Mouse (Mus musculus) heart, embryonic 16.5 days (tissue): ENCODE measurements around the gene Epc2. TPM values are rescaled to one million over a fixed set of nuclear protein-coding genes. Genes with fewer than 3 reads are reported as not detected.
A peak's percentile ranks its signal among the peaks of the same experiment; 100 is the strongest.

ENCODE experiments used
- ATAC-seq: fragments of 200-750 bp; cut with Nextera tagmentation; replicated peaks from 2 replicates; pipeline ENCODE4 v1.8.0; 2017; ENCODE audit warnings: moderate number of reproducible peaks; ENCODE audit not compliant: insufficient read depth, low FRiP score; ENCODE audit errors: extremely low read depth
- H3K27ac ChIP-seq: fragments of 300-500 bp; sonication (generic); 2 replicates; pipeline ENCODE4 v1.5.1; 2014; ENCODE audit warnings: mild to moderate bottlenecking, low read length, control low read depth, moderate library complexity
- H3K27me3 ChIP-seq: fragments of 300-500 bp; sonication (generic); 2 replicates; pipeline ENCODE4 v1.6.1; 2014; ENCODE audit warnings: low read length, mixed read lengths; ENCODE audit not compliant: control insufficient read depth, insufficient read depth
- H3K36me3 ChIP-seq: fragments of 300-500 bp; sonication (generic); 2 replicates; pipeline ENCODE4 v1.6.1; 2014; ENCODE audit not compliant: control insufficient read depth, insufficient read depth
- H3K4me1 ChIP-seq: fragments of 300-500 bp; sonication (generic); 2 replicates; pipeline ENCODE4 v1.6.1; 2014; ENCODE audit warnings: low read length, mixed read lengths; ENCODE audit not compliant: control insufficient read depth, insufficient read depth
- H3K4me2 ChIP-seq: fragments of 300-500 bp; sonication (generic); 2 replicates; pipeline ENCODE4 v1.6.1; 2014; ENCODE audit warnings: low read depth, mild to moderate bottlenecking, control low read depth, low read length
- H3K4me3 ChIP-seq: fragments of 300-500 bp; sonication (generic); 2 replicates; pipeline ENCODE4 v1.5.1; 2014; ENCODE audit warnings: mild to moderate bottlenecking, control low read depth, low read length
- H3K9ac ChIP-seq: fragments of 300-500 bp; sonication (generic); 2 replicates; pipeline ENCODE4 v1.6.1; 2014; ENCODE audit warnings: low read length, control low read depth
- H3K9me3 ChIP-seq: fragments of 300-500 bp; sonication (generic); replicated peaks from 2 replicates; pipeline ENCODE4 v1.6.1; 2016; ENCODE audit warnings: low read length; ENCODE audit not compliant: control insufficient read depth
- WGBS: fragments of 180-500 bp; shearing (Covaris S2); extraction: QIAGEN DNeasy Blood & Tissue Kit; methylation state at CpG from one replicate; pipeline ENCODE4 v1.1.7; 2014; 5-methylcytosine and 5-hydroxymethylcytosine counted together
- polyA plus RNA-seq: library from polyadenylated mRNA; unstranded; fragments of >200 nt; fragmentation: Nextera tagmentation; extraction: Ambion mirVana; gene quantifications from 2 replicates; pipeline ENCODE4 v1.2.1, GENCODE M21; 2015

Epc2 gene
- polyA plus RNA-seq, 1 experiment from 2014 or later = 4.6 TPM

DNA sequence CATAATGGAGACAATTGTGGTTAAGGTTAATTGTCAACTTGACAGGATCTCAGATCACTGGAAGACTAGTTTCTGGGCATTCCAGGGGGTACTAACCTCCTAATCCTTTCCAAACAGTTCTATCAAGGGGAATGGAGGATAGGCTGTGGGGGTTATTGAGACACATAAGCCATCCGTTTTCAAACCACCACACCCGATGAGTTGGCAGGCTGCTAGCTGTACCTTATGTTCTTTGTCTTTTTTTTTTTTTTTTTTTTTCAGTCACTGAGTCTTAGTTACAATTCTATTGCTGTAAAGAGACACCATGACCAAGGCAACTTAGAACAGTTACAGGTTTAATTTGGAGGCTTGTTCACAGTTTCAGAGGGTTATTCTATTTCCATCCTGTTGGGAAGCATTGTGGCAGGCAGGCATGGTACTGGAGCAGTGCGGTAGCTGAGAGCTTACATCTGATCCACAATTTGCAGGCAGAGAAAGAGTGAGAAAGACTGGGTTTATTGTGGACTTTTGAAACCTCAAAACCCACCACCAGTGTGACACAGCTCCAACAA lies 14.5 kb downstream of the Epc2 start:
- Histone ChIP-seq H3K9ac (no peak overlapping the region), H3K4me2 (no peak overlapping the region), H3K9me3 (peaks cover 6% of the 10 kb centered on the region), H3K4me1 (peaks cover 7% of the 10 kb centered on the region; the same call in 1 of the 2 replicates), H3K36me3 (no peaks in the 10 kb centered on the region), H3K27me3 (no peaks in the 10 kb centered on the region), H3K27ac (no peak overlapping the region), H3K4me3 (no peak overlapping the region)
- WGBS = 72% methylated on average over 3 of the region's 3 CpGs
- no peak for ATAC-seq

DNA sequence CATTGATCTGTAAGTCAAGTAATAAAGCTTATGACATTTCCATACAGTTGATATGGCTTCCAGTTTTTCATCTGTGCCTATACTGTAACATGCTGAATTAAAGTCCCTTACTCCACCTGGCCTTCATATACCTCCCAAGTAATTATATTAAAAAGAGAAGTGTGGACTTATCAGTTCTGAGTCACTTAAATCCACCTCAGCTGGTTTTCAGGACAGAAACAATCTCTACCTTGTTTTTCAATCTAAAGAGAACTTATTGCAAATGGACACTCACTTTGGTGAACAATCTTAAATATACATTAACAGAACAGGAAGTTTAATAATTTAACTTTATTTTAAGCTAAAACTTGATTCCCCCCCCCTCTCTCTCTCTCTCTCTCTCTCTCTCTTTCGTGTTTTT lies 15.8 kb downstream of the Epc2 start:
- WGBS = 97% methylated on average over 1 of the region's 1 CpGs
- Histone ChIP-seq H3K4me3 (no peak overlapping the region), H3K36me3 (no peaks in the 10 kb centered on the region), H3K9me3 (no peaks in the 10 kb centered on the region), H3K4me1 (peaks cover 9% of the 10 kb centered on the region; the same call in 1 of the 2 replicates), H3K4me2 (no peak overlapping the region), H3K27ac (no peak overlapping the region), H3K27me3 (no peaks in the 10 kb centered on the region), H3K9ac (no peak overlapping the region)
- ATAC-seq = no peak

DNA sequence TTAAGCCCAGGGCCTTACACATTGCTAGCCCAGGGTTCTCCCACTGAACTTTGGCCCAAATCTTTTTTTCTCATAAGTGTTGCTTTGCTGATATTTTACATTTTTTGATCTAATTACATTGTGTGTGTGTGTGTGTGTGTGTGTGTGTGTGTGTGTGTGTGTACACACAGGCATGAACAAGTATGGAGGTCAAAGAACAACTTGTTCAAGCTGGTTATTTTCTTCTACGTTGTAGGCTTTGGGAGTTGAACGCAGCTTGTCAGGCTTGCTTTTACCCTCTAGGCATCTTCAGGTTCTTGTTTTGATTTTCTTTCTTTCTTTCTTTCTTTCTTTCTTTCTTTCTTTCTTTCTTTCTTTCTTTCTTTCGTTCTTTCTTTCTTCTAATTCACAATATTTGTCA lies 19.9 kb downstream of the Epc2 start:
- no peak overlapping the region for H3K27ac ChIP-seq
- no peak overlapping the region for H3K4me2 ChIP-seq
- H3K36me3 ChIP-seq = no peaks in the 10 kb centered on the region
- H3K9ac ChIP-seq = no peak overlapping the region
- H3K9me3 ChIP-seq = no peaks in the 10 kb centered on the region
- no peak overlapping the region for H3K4me3 ChIP-seq
- H3K4me1 ChIP-seq = peaks cover 13% of the 10 kb centered on the region
- 87% methylated on average over 3 of the region's 3 CpGs for WGBS
- ATAC-seq = no peak
- no peaks in the 10 kb centered on the region for H3K27me3 ChIP-seq

DNA sequence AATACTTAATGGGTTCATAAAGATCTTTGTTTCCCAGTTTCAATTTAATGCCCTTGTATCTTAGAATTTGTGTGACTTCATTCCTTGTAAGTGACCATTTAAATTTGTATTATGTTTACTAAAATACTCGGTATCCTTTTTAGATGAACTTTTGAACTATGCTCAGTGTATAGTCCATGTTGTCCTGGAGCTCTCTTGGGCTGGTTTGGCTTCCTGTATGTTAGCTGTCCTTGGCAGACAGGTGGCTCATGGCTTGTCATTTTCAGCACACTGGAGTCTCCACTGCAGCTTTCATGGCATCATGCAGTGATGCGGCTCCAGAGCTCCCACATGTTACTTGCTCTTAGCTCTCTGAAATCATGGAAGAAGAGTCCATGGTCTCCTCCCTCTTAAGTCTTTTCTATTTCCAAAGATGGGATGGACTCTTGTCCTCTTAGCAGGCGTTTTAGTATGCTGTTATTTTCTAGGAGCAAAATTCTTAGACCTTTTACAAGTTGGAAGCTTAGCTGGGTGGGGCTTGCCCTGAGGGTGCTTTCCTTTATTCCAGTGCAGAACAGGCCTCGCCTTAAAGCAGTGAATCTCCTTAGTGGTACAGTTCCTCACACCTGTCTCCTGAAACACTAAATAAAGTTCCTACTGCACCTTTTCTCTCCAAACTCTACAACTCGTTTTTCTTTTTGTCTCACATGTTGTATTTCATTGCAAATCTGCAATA lies 20.5 kb downstream of the Epc2 start:
- H3K9ac ChIP-seq = no peak overlapping the region
- peaks cover 13% of the 10 kb centered on the region for H3K4me1 ChIP-seq
- 72% methylated on average over 5 of the region's 5 CpGs for WGBS
- H3K27me3 ChIP-seq = no peaks in the 10 kb centered on the region
- H3K9me3 ChIP-seq = no peaks in the 10 kb centered on the region
- H3K27ac ChIP-seq = no peak overlapping the region
- ATAC-seq = no peak
- no peaks in the 10 kb centered on the region for H3K36me3 ChIP-seq
- H3K4me3 ChIP-seq = no peak overlapping the region
- H3K4me2 ChIP-seq = no peak overlapping the region

DNA sequence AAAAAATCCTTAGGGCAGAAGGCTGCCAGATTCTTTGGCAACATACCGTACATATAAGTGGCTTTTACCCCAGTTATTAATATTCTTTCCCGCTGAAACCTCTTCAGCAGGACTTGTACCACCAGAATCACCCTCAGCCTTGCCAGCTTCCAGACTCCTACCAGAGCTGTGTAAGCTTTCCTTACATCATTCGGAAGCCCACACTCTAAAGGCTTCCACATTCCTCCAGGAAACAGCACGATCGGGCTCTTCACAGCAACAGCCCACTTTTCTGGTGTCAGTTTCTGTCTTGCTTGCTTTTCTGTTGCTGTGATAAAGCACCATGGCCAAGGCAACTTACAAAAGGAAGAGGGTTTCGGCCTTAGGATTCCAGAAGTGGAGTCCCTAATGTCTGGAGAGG lies 21.2 kb downstream of the Epc2 start:
- no peaks in the 10 kb centered on the region for H3K27me3 ChIP-seq
- H3K9ac ChIP-seq = no peak overlapping the region
- 65% methylated on average over 6 of the region's 6 CpGs for WGBS
- H3K4me3 ChIP-seq = no peak overlapping the region
- no peaks in the 10 kb centered on the region for H3K36me3 ChIP-seq
- peaks cover 13% of the 10 kb centered on the region for H3K4me1 ChIP-seq
- 0 out of 2 replicates have a peak overlapping the region, but pooled peaks have one; percentile 20 for H3K27ac ChIP-seq
- no peak for ATAC-seq
- H3K9me3 ChIP-seq = no peaks in the 10 kb centered on the region
- H3K4me2 ChIP-seq = no peak overlapping the region

DNA sequence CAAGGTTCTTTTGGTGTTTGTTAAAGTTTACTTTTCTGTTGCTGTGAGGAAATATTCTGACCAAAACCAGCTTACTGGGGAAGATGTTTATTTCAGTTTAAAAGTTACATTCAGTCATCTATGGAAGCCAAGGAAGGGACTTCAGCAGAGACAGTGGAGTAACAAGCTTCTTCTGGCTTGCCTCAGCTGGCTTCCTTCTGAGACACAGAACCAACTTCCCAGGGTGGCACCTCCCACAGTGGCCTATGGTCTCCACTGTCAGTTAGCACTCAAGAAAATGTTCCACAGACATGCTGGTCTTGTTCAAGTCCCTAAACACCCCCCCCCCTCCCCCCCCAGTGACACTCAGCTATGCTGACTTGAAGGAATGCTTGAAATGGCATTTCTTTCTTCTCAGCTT lies 30.9 kb downstream of the Epc2 start:
- no peaks in the 10 kb centered on the region for H3K36me3 ChIP-seq
- no peak overlapping the region for H3K4me3 ChIP-seq
- no peak for ATAC-seq
- H3K4me2 ChIP-seq = no peak overlapping the region
- H3K9me3 ChIP-seq = no peaks in the 10 kb centered on the region
- no peak overlapping the region for H3K27ac ChIP-seq
- H3K27me3 ChIP-seq = no peaks in the 10 kb centered on the region
- no peak overlapping the region for H3K9ac ChIP-seq
- peaks cover 5% of the 10 kb centered on the region; the same call in 1 of the 2 replicates for H3K4me1 ChIP-seq

DNA sequence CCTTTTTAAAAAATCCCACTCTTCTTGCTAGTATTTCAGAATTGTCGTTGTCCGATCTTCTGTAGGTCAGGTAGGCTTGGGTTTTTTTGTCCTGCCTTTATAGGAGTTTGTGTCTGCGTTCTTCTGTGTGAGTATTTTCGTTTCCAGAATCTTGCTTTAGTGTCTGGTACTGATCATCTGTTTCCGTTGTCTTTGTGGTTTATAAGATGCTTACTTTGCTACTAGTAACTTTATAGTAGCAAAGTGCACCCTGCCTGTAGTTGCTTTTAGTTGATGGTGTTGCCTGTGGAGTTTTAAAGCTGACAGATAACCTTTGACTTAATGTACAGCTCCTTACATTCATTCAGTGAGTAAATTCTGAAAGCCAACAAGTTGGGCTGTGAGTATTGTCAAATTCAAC lies 32.1 kb downstream of the Epc2 start:
- Histone ChIP-seq H3K4me3 (no peak overlapping the region), H3K4me1 (peaks cover 5% of the 10 kb centered on the region; the same call in 1 of the 2 replicates), H3K9me3 (no peaks in the 10 kb centered on the region), H3K4me2 (no peak overlapping the region), H3K27me3 (no peaks in the 10 kb centered on the region), H3K9ac (no peak overlapping the region), H3K27ac (no peak overlapping the region), H3K36me3 (no peaks in the 10 kb centered on the region)
- 90% methylated on average over 5 of the region's 5 CpGs for WGBS
- ATAC-seq = no peak

- H3K9me3 ChIP-seq = no peaks in the 10 kb centered on the region
- no peak overlapping the region for H3K4me3 ChIP-seq
- H3K4me1 ChIP-seq = 0 out of 2 replicates have a peak, but pooled peaks cover 2% of the 10 kb centered on the region
- no peak overlapping the region for H3K27ac ChIP-seq
- no peaks in the 10 kb centered on the region for H3K27me3 ChIP-seq
- ATAC-seq = no peak
- no peak overlapping the region for H3K4me2 ChIP-seq
- no peaks in the 10 kb centered on the region for H3K36me3 ChIP-seq
- no peak overlapping the region for H3K9ac ChIP-seq
- 44% methylated on average over 4 of the region's 4 CpGs for WGBS
These were observed 50.1 kb downstream of the Epc2 start for GRCm38 (mm10) chr2:49501435-49501834.

DNA sequence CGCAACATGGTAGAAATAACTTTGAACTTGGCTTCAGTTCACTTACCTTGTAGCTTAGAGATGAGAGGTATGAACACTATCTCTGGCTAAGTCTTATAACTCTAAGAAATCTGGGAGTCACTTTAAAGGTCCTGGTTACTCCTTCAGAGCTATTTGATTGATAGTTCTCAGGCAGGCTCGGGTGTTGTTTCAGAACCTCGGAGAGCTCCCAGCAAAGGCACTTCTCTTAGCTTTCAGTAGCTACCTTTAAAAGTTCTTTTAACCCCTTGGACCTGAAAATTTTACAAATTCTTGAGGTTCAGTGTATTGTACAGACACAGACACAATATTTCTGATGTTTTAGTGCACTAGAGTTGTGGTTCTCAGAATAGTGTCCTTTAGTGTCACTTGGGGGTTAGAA lies 52.3 kb downstream of the Epc2 start:
- Histone ChIP-seq H3K27ac (no peak overlapping the region), H3K36me3 (no peaks in the 10 kb centered on the region), H3K9me3 (no peaks in the 10 kb centered on the region), H3K4me1 (0 out of 2 replicates have a peak, but pooled peaks cover 2% of the 10 kb centered on the region), H3K4me3 (no peak overlapping the region), H3K27me3 (no peaks in the 10 kb centered on the region), H3K4me2 (no peak overlapping the region), H3K9ac (no peak overlapping the region)
- 41% methylated on average over 3 of the region's 3 CpGs for WGBS
- no peak for ATAC-seq
